ENCODE assay signal across 13 mouse cellular contexts in the genomic region with DNA sequence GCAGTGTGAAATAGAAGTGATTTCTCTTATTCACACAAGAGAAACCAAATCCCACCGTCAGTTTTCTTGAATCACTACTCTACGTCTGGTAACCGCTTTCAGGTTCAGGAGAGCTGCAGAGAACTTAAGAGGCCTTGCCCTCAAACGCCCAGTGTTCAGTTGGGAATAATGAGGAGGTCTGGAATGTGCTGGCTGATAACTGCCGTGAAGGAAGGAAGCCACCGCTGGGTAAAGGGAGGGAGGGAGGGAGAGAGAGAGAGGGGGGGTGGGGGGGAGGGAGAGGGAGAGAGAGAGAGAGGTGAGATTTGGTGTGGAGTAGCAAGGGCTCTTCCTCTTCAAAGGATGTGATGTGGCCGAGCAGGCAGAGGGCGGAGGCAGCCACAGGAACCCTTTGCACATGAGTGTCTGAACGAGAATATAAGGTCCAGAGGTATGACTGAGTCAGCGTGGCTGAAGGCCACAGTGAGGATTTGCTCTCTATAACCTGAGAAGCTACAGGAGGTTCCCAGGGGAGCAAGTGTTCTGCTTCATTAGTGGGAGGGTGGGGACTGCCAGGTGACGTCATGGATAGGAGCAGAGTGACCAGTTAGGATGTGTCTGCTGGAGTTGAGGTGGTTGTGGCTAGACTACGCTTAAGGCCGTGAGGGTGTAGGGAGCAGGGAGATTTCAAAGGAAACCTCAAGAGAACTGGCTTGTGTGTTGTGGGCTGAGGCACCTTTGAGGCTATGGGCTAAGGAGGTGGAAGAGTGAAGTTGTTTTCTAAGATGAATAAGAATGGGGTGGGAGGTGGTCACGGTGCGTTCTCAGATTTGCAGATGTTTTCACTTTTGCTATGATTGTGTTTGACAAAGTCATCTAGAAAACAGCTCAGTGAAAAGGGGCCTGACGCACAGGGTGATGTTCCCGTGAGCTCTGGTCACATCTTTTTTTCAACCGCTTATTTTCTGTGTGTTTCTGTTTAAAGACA.
DNase-seq lines count a peak whose midpoint lies in the region; ATAC-seq and TF ChIP-seq lines count a peak whose summit lies in the region.
"Had no signal": no experiment of that assay in that cellular context is flagged by ENCODE, and none has a peak within 500 bp of the region (broad histone marks: within the 10 kb centered on the region; RNA-seq: fewer than 3 reads in every experiment).

No protein-coding gene starts in this region.

- H3K27me3 ChIP-seq in lung, postnatal 0 days (replicated peaks; ENCODE audit: insufficient read depth, low read length): no peaks in the 10 kb centered on the region
- H3K27me3 ChIP-seq in splenic B cell, adult 2 months (ENCODE audit: control insufficient read depth, insufficient read depth, low read length, poor library complexity, severe bottlenecking): no peaks in the 10 kb centered on the region
- H3K27me3 ChIP-seq: kidney, embryonic 15.5 days had no signal

- no peak for TF ChIP-seq CTCF in gastrocnemius, adult 2 months (IDR thresholded peaks at IDR 0.05)
- no peak for TF ChIP-seq CTCF in lung, postnatal 0 days (IDR thresholded peaks at IDR 0.05)

- no peak overlapping the region for H3K4me3 ChIP-seq in gastrocnemius, adult 2 months
- H3K4me3 ChIP-seq in lung, postnatal 0 days (ENCODE audit: low read depth, low read length): no peak overlapping the region
- H3K4me3 ChIP-seq: kidney, embryonic 15.5 days had no signal

- intact Hi-C loops in gastrocnemius, adult 2 months (cut with DNase I): no loop called here

- no peaks in the 10 kb centered on the region for H3K4me1 ChIP-seq in lung, postnatal 0 days (ENCODE audit: insufficient read depth, low read depth, low read length)

- H3K4me2 ChIP-seq in lung, postnatal 0 days (replicated peaks; ENCODE audit: low read depth, low read length): no peak overlapping the region
- H3K4me2 ChIP-seq: kidney, embryonic 15.5 days had no signal

- ATAC-seq in lung, postnatal 0 days: 0 out of 2 replicates have a peak, but pooled peaks have one; percentile 8
- ATAC-seq in activated CD4-positive, CD25-positive, alpha-beta regulatory T cell, adult 4 months: peak; percentile 69

- H3K9ac ChIP-seq in lung, postnatal 0 days (replicated peaks; ENCODE audit: low read depth): no peak overlapping the region
- H3K9ac ChIP-seq: kidney, embryonic 15.5 days; liver, embryonic 14.5 days had no signal

- no peak for DNase-seq in gastrocnemius, adult 2 months
- no peak for DNase-seq in gastrocnemius, adult 8-10 months (ENCODE audit: low spot score in 2 of 2)
- DNase-seq in lung, postnatal 0 days (ENCODE audit: low spot score): no peak
- no peak for DNase-seq in lung, postnatal 36 days
- DNase-seq in splenic B cell, adult 2 months (ENCODE audit: low read depth, low spot score): peak; percentile 45
- DNase-seq in layer of hippocampus, adult 8-10 months (ENCODE audit: low spot score in 2 of 2): no peak
- DNase-seq in neural tube, embryonic 10.5 days (ENCODE audit: extremely low spot score, low spot score): no peak
- DNase-seq: cerebellum, postnatal 25 days; gastrocnemius, postnatal 36 days; right cerebral cortex, adult 18-20 months had no signal

- TF ChIP-seq EP300 in lung, postnatal 0 days (IDR thresholded peaks at IDR 0.05): no peak

- no peaks in the 10 kb centered on the region for H3K9me3 ChIP-seq in lung, postnatal 0 days (ENCODE audit: low read length)
- H3K9me3 ChIP-seq: kidney, embryonic 15.5 days had no signal

- WGBS in lung, postnatal 0 days: 58% methylated on average over 17 of the region's 18 CpGs

- H3K27ac ChIP-seq in gastrocnemius, adult 2 months: 0 out of 2 replicates have a peak overlapping the region, but pooled peaks have one; percentile 1
- no peak overlapping the region for H3K27ac ChIP-seq in lung, postnatal 0 days (ENCODE audit: low read length)
- H3K27ac ChIP-seq: kidney, embryonic 15.5 days; liver, embryonic 14.5 days had no signal

- H3K36me3 ChIP-seq in lung, postnatal 0 days (ENCODE audit: insufficient read depth, low read length): no peaks in the 10 kb centered on the region
- H3K36me3 ChIP-seq in splenic B cell, adult 2 months (ENCODE audit: control insufficient read depth, insufficient read depth, low read length, poor library complexity, severe bottlenecking): no peaks in the 10 kb centered on the region
- H3K36me3 ChIP-seq: kidney, embryonic 15.5 days had no signal
